Mouse (Mus musculus) thymus, adult 2 months (tissue): ENCODE measurements around the gene Kcnj8. TPM values are rescaled to one million over a fixed set of nuclear protein-coding genes. Genes with fewer than 3 reads are reported as not detected.

ENCODE experiments used
- DNase-seq: peaks from one replicate; pipeline ENCODE4 v3.0.0; 2021
- H3K27ac ChIP-seq: fragments of 200-500 bp; 2 replicates; pipeline ENCODE4 v1.5.1; 2012; ENCODE audit warnings: low read length, control low read depth; ENCODE audit not compliant: control insufficient read depth, insufficient read depth
- H3K27me3 ChIP-seq: fragments of 200-500 bp; 2 replicates; pipeline ENCODE4 v1.6.1; 2012; ENCODE audit warnings: mild to moderate bottlenecking, low read length, moderate library complexity, mixed read lengths; ENCODE audit not compliant: control insufficient read depth, insufficient read depth
- H3K36me3 ChIP-seq: fragments of 200-500 bp; 2 replicates; pipeline ENCODE4 v1.6.1; 2012; ENCODE audit warnings: mild to moderate bottlenecking, low read length, moderate library complexity; ENCODE audit not compliant: control insufficient read depth, insufficient read depth
- H3K4me1 ChIP-seq: fragments of 200-500 bp; replicated peaks from 2 replicates; pipeline ENCODE4 v1.6.1; 2012; ENCODE audit warnings: low read length; ENCODE audit not compliant: control insufficient read depth, insufficient read depth
- H3K4me3 ChIP-seq: fragments of 200-500 bp; 2 replicates; pipeline ENCODE4 v1.5.1; 2012; ENCODE audit warnings: mild to moderate bottlenecking, low read length, control low read depth, moderate library complexity; ENCODE audit not compliant: control insufficient read depth, insufficient read depth
- CTCF ChIP-seq: fragments of 200-500 bp; IDR thresholded peaks from 2 replicates; pipeline ENCODE4 v1.5.1; 2012; ENCODE audit warnings: mild to moderate bottlenecking, control low read depth, low read length, moderate library complexity, borderline replicate concordance; ENCODE audit not compliant: control insufficient read depth, poor library complexity, insufficient read depth; ENCODE audit errors: extremely low read depth
- POLR2A ChIP-seq: fragments of 200-500 bp; IDR thresholded peaks from 2 replicates; pipeline ENCODE4 v1.6.1; 2012; ENCODE audit warnings: mild to moderate bottlenecking, low read length, control low read depth, moderate library complexity; ENCODE audit not compliant: control insufficient read depth, poor library complexity, insufficient read depth; ENCODE audit errors: extremely low read depth
- WGBS: fragments of 180-500 bp; shearing (Covaris S2); methylation state at CpG from one replicate; pipeline ENCODE4 v1.1.7; 2018; 5-methylcytosine and 5-hydroxymethylcytosine counted together
- polyA plus RNA-seq: library from polyadenylated mRNA; depleted of rRNA; stranded (reverse); fragments of >200 nt; gene quantifications from 2 replicates; pipeline ENCODE4 v1.2.3, GENCODE M21; 2012

Gene Kcnj8
- polyA plus RNA-seq, 1 experiment, result 3.9 TPM

DNA sequence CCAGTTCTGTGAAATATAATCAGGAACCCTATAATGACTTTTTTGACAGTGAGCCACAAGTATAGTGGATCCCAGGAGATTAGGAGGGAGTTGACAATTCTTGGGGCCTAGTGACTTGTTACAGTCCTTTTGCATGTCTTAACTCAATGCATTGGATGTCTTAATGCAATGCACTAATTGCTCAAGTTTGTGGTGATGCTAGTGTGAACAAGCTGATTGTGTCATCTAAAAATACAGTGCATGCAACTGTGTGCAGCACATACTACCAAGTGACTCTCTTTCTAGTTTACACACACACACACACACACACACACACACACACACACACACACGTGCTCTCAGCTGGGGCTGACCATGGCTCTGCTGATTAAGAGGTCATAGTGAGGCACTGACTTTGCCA, 15.4 kb downstream of the Kcnj8 start:
- H3K36me3 ChIP-seq, result no peaks in the 10 kb centered on the region
- DNase-seq, result no peak
- H3K4me3 ChIP-seq, result no peak overlapping the region
- no peaks in the 10 kb centered on the region for H3K27me3 ChIP-seq
- no peak overlapping the region for H3K27ac ChIP-seq
- TF ChIP-seq POLR2A (no peak), CTCF (no peak)
- WGBS, result 67% methylated on average over 1 of the region's 1 CpGs
- H3K4me1 ChIP-seq, result peaks cover 2% of the 10 kb centered on the region

DNA sequence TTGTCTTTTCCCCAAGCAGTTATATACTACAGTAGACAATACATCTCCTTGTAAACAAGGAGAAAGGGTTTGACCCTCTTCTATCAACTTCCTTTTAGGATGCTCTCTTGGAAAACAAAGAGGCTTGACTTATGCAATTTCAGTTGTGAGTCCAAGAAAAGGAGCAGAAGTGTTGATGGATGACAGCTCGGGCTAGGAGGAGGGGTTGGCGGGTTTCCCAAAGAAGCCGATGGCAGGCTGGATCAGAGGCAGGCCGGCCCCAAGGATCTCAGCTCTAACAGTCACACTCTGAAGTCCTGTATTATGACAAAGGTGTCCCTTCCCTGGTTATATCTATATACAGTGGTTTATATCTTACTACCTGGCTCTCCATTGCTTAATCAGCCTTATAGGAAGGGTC, 19.9 kb downstream of the Kcnj8 start:
- TF ChIP-seq CTCF, result no peak
- no peak for TF ChIP-seq POLR2A
- Histone ChIP-seq H3K36me3 (no peaks in the 10 kb centered on the region), H3K4me1 (no peaks in the 10 kb centered on the region), H3K4me3 (no peak overlapping the region), H3K27ac (no peak overlapping the region), H3K27me3 (no peaks in the 10 kb centered on the region)
- no peak for DNase-seq
- WGBS, result 93% methylated on average over 4 of the region's 4 CpGs

DNA sequence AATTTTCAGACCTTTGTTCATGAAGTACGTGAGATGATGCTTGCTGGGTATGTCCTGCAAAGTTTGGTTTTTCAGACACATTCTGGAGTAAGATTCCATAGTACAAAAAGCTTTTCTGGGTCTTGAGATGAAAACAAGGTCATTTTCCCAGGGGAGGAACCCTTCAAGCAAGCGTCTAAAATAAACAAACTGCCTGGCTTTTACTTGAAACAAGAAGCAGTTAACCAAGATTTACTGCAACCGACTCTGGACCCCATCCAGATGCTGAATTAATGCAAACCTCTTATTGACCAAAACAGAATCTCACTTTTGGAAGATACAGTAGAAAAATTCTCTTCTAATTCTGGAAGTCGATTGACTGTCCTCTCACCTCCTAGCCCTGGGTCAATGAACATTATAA, 20.5 kb downstream of the Kcnj8 start:
- H3K36me3 ChIP-seq, result no peaks in the 10 kb centered on the region
- WGBS, result 82% methylated on average over 4 of the region's 4 CpGs
- no peak overlapping the region for H3K27ac ChIP-seq
- DNase-seq, result no peak
- no peak overlapping the region for H3K4me3 ChIP-seq
- H3K27me3 ChIP-seq, result no peaks in the 10 kb centered on the region
- TF ChIP-seq CTCF (no peak), POLR2A (no peak)
- no peaks in the 10 kb centered on the region for H3K4me1 ChIP-seq

DNA sequence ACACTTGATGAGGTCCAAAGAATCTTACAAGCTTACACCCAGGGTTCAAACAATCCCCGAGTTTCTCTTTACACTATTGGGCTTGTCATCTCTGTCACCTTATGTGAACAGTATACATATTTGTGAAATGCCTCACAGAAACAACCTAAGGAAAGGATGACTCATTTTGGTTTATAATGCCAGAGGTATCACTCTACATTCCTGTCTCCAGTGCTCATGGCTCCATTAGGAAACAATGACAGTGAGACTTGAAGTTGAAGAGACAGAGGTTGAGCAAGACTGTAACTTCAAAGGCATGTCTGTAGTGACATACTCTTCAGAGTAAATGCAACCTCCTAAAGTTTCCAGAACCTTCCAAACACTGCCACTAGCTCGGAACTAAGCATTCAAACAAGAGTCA, 23.0 kb downstream of the Kcnj8 start:
- Histone ChIP-seq H3K4me3 (no peak overlapping the region), H3K27ac (no peak overlapping the region), H3K36me3 (no peaks in the 10 kb centered on the region), H3K4me1 (no peaks in the 10 kb centered on the region), H3K27me3 (no peaks in the 10 kb centered on the region)
- TF ChIP-seq CTCF, result no peak
- TF ChIP-seq POLR2A, result no peak
- WGBS, result 96% methylated on average over 2 of the region's 2 CpGs
- no peak for DNase-seq

DNA sequence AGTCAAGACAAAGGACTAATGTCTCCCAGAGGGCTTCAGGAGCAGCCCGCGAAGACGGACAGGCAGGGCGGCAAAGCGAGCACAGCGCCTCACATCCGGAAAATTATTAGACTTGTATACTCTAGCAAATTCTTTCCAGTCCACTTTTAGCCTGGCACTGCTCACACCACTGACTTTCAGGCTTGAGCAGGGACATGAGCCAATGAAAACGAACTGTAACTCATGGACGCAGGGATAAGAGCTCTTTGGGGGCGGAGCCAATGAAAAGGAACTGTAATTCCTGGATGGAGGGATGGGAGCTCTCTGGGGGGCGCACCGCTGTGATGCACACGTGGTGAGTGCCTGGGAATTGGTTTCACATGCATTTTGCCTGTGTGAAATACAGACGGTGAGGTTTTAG, 26.3 kb downstream of the Kcnj8 start:
- H3K27ac ChIP-seq, result no peak overlapping the region
- no peaks in the 10 kb centered on the region for H3K27me3 ChIP-seq
- no peak for DNase-seq
- H3K4me1 ChIP-seq, result no peaks in the 10 kb centered on the region; the same call in 1 of the 2 replicates
- no peak overlapping the region for H3K4me3 ChIP-seq
- TF ChIP-seq POLR2A (no peak), CTCF (no peak)
- H3K36me3 ChIP-seq, result no peaks in the 10 kb centered on the region
- 71% methylated on average over 14 of the region's 14 CpGs for WGBS

DNA sequence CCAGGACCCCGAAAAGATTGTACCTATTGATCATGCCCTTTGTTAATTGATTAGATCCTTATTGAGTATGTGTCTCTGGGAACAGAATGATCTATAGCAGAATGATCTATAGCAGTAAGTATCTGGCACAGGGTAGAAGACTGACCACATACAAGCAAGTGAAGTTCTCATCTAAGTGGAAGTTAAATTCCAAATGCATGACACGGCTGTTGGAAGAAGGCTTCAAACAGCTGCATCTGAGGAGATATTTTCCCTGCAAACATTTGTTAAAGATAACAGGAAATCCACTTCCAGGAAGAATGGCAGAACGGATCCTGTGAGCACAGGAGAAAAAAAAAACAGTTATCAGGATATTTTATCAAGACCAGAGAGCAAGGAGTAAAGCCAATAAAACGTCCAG, 27.8 kb downstream of the Kcnj8 start:
- 85% methylated on average over 4 of the region's 4 CpGs for WGBS
- no peak for TF ChIP-seq CTCF
- no peak for TF ChIP-seq POLR2A

DNA sequence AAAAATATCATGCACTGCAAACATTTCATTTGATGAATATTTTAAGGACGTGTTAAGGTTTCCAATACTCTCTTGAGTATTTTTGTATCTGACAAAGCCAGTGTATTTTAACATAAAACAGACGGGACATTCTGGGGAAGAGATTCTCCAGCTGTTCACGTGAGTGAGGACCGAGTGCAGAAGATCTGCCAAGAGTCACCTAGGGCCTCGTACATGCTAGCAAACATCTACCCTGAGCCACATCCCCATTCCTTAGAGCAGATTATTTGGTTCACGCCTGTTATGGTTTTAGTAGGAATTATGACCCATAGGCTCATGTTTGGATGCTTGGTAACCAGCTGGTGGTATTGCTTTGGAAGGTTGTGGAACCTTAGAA, 28.6 kb downstream of the Kcnj8 start:
- DNase-seq, result no peak
- WGBS, result 95% methylated on average over 6 of the region's 6 CpGs
- H3K27me3 ChIP-seq, result no peaks in the 10 kb centered on the region
- H3K27ac ChIP-seq, result no peak overlapping the region
- H3K4me3 ChIP-seq, result no peak overlapping the region
- H3K36me3 ChIP-seq, result no peaks in the 10 kb centered on the region
- peaks cover 6% of the 10 kb centered on the region for H3K4me1 ChIP-seq
- TF ChIP-seq POLR2A (no peak), CTCF (no peak)

More for the DNA sequence above, 27.8 kb downstream of the Kcnj8 start:
- Histone ChIP-seq H3K36me3 (no peaks in the 10 kb centered on the region), H3K27me3 (no peaks in the 10 kb centered on the region), H3K4me3 (no peak overlapping the region), H3K4me1 (no peaks in the 10 kb centered on the region; the same call in 1 of the 2 replicates), H3K27ac (no peak overlapping the region)
- no peak for DNase-seq
